Mouse (Mus musculus) liver, adult (tissue): ENCODE results near the gene Rgs18.

ENCODE experiments used
- GATA4 ChIP-seq: IDR thresholded peaks from 2 replicates; pipeline ENCODE4 v1.6.1; 2014; ENCODE audit warnings: mild to moderate bottlenecking, low read length; ENCODE audit not compliant: insufficient replicate concordance

Gene Rgs18

GRCm38 (mm10) chr1:144775331-144775730, at the start of gene Rgs18:
TSS of gene Rgs18 (minus strand) at chr1:144775435.
- no peak for TF ChIP-seq GATA4

- TF ChIP-seq GATA4: no peak
These were observed 841 bp downstream of the Rgs18 start for GRCm38 (mm10) chr1:144774394-144774793.

- TF ChIP-seq GATA4: no peak
These were observed 9.0 kb downstream of the Rgs18 start for GRCm38 (mm10) chr1:144766218-144766617.

GRCm38 (mm10) chr1:144760792-144761191, 14.4 kb downstream of the Rgs18 start:
- no peak for TF ChIP-seq GATA4

GRCm38 (mm10) chr1:144750763-144751162, 24.5 kb downstream of the Rgs18 start:
- no peak for TF ChIP-seq GATA4

GRCm38 (mm10) chr1:144746182-144746581, 29.1 kb downstream of the Rgs18 start:
- no peak for TF ChIP-seq GATA4

- TF ChIP-seq GATA4: no peak
These were observed 37.5 kb downstream of the Rgs18 start for GRCm38 (mm10) chr1:144737739-144738138.

- no peak for TF ChIP-seq GATA4
These were observed 54.5 kb downstream of the Rgs18 start for GRCm38 (mm10) chr1:144720736-144721135.

- no peak for TF ChIP-seq GATA4
These were observed 70.9 kb downstream of the Rgs18 start for GRCm38 (mm10) chr1:144704373-144704772.
